Mouse (Mus musculus): ENCODE measurements at regions not wholly inside any gene's neighbourhood (a gene's known extent, or its start where the extent isn't known, plus 50 kb on each side); places are given as distances from the start of the nearest gene placed in this dataset.

GRCm38 (mm10) chr16:93153545-93154329 is 327.8 kb upstream of the Runx1 start:
- H3K27me3 ChIP-seq (replicated peaks): peaks cover 20% of the 10 kb centered on the region; the same call in 1 of the 2 replicates
- H3K4me1 ChIP-seq: peaks cover 40% of the 10 kb centered on the region
- H3K9ac ChIP-seq: 0 out of 2 replicates have a peak overlapping the region, but pooled peaks have one; percentile 37
- H3K36me3 ChIP-seq: no peaks in the 10 kb centered on the region
- no peak overlapping the region for H3K4me3 ChIP-seq
- WGBS (ENCODE audit: insufficient replicate concordance): 71% methylated on average over 14 of the region's 14 CpGs
- H3K9me3 ChIP-seq (replicated peaks): 0 out of 2 replicates have a peak, but pooled peaks cover 3% of the 10 kb centered on the region
- peak overlapping the region; percentile 59; the same call in 1 of the 2 replicates for H3K27ac ChIP-seq
- peak; percentile 76 for ATAC-seq
- H3K4me2 ChIP-seq: peak overlapping the region; percentile 25

- Histone ChIP-seq H3K4me2 (peak overlapping the region; percentile 25), H3K27me3 (replicated peaks) (peaks cover 20% of the 10 kb centered on the region; the same call in 1 of the 2 replicates), H3K4me1 (peaks cover 48% of the 10 kb centered on the region), H3K4me3 (no peak overlapping the region), H3K9me3 (replicated peaks) (no peaks in the 10 kb centered on the region), H3K27ac (peak overlapping the region; percentile 59), H3K9ac (peak overlapping the region; percentile 37; the same call in 1 of the 2 replicates), H3K36me3 (no peaks in the 10 kb centered on the region)
- ATAC-seq: peak; percentile 28; the same call in 1 of the 2 replicates
- WGBS (ENCODE audit: insufficient replicate concordance): 13% methylated on average over 14 of the region's 14 CpGs
Measured at GRCm38 (mm10) chr16:93152765-93153489, 327.0 kb upstream of the Runx1 start.

- ATAC-seq: no peak
- Histone ChIP-seq H3K9ac (no peak overlapping the region), H3K27ac (no peak overlapping the region), H3K27me3 (replicated peaks) (peaks cover 15% of the 10 kb centered on the region; the same call in 1 of the 2 replicates), H3K4me1 (peaks cover 57% of the 10 kb centered on the region), H3K9me3 (replicated peaks) (no peaks in the 10 kb centered on the region), H3K4me3 (no peak overlapping the region), H3K4me2 (no peak overlapping the region), H3K36me3 (no peaks in the 10 kb centered on the region)
- 91% methylated on average over 1 of the region's 1 CpGs for WGBS (ENCODE audit: insufficient replicate concordance)
Measured at GRCm38 (mm10) chr16:93152057-93152456, 326.1 kb upstream of the Runx1 start.

GRCm38 (mm10) chr16:93151652-93152051 is 325.7 kb upstream of the Runx1 start:
- no peaks in the 10 kb centered on the region for H3K36me3 ChIP-seq
- H3K4me2 ChIP-seq: no peak overlapping the region
- H3K27ac ChIP-seq: no peak overlapping the region
- H3K9me3 ChIP-seq (replicated peaks): no peaks in the 10 kb centered on the region
- no peak for ATAC-seq
- 90% methylated on average over 2 of the region's 2 CpGs for WGBS (ENCODE audit: insufficient replicate concordance)
- H3K27me3 ChIP-seq (replicated peaks): peaks cover 15% of the 10 kb centered on the region; the same call in 1 of the 2 replicates
- peaks cover 61% of the 10 kb centered on the region for H3K4me1 ChIP-seq
- H3K4me3 ChIP-seq: no peak overlapping the region
- no peak overlapping the region for H3K9ac ChIP-seq

- H3K4me1 ChIP-seq: peaks cover 72% of the 10 kb centered on the region
- 72% methylated on average over 12 of the region's 12 CpGs for WGBS (ENCODE audit: insufficient replicate concordance)
- no peak overlapping the region for H3K4me2 ChIP-seq
- no peak for ATAC-seq
- H3K36me3 ChIP-seq: no peaks in the 10 kb centered on the region
- no peaks in the 10 kb centered on the region for H3K9me3 ChIP-seq (replicated peaks)
- H3K27ac ChIP-seq: no peak overlapping the region
- peaks cover 15% of the 10 kb centered on the region; the same call in 1 of the 2 replicates for H3K27me3 ChIP-seq (replicated peaks)
- no peak overlapping the region for H3K4me3 ChIP-seq
- no peak overlapping the region for H3K9ac ChIP-seq
Measured at GRCm38 (mm10) chr16:93150451-93150850, 324.5 kb upstream of the Runx1 start.

- peaks cover 21% of the 10 kb centered on the region for H3K27me3 ChIP-seq (replicated peaks)
- no peaks in the 10 kb centered on the region for H3K9me3 ChIP-seq (replicated peaks)
- H3K9ac ChIP-seq: peak overlapping the region; percentile 12; the same call in 1 of the 2 replicates
- peak overlapping the region; percentile 75 for H3K27ac ChIP-seq
- H3K4me2 ChIP-seq: peak overlapping the region; percentile 16
- no peaks in the 10 kb centered on the region for H3K36me3 ChIP-seq
- H3K4me1 ChIP-seq: peaks cover 64% of the 10 kb centered on the region
- 33% methylated on average over 5 of the region's 5 CpGs for WGBS (ENCODE audit: insufficient replicate concordance)
- no peak overlapping the region for H3K4me3 ChIP-seq
- peak; percentile 94 for ATAC-seq
Measured at GRCm38 (mm10) chr16:93147525-93148222, 321.7 kb upstream of the Runx1 start.

- peaks cover 25% of the 10 kb centered on the region for H3K27me3 ChIP-seq (replicated peaks)
- no peaks in the 10 kb centered on the region for H3K9me3 ChIP-seq (replicated peaks)
- no peak overlapping the region for H3K9ac ChIP-seq
- 64% methylated on average over 3 of the region's 3 CpGs for WGBS (ENCODE audit: insufficient replicate concordance)
- H3K27ac ChIP-seq: peak overlapping the region; percentile 54
- no peak overlapping the region for H3K4me2 ChIP-seq
- no peaks in the 10 kb centered on the region for H3K36me3 ChIP-seq
- ATAC-seq: no peak
- no peak overlapping the region for H3K4me3 ChIP-seq
- peaks cover 55% of the 10 kb centered on the region for H3K4me1 ChIP-seq
Measured at GRCm38 (mm10) chr16:93146812-93147211, 320.9 kb upstream of the Runx1 start.

- no peak overlapping the region for H3K27ac ChIP-seq
- no peaks in the 10 kb centered on the region for H3K9me3 ChIP-seq (replicated peaks)
- peaks cover 31% of the 10 kb centered on the region for H3K27me3 ChIP-seq (replicated peaks)
- H3K4me1 ChIP-seq: peaks cover 53% of the 10 kb centered on the region
- no peak overlapping the region for H3K4me3 ChIP-seq
- no peak overlapping the region for H3K4me2 ChIP-seq
- H3K36me3 ChIP-seq: no peaks in the 10 kb centered on the region
- no peak for ATAC-seq
- H3K9ac ChIP-seq: no peak overlapping the region
- 50% methylated on average over 3 of the region's 3 CpGs for WGBS (ENCODE audit: insufficient replicate concordance)
Measured at GRCm38 (mm10) chr16:93145617-93146016, 319.7 kb upstream of the Runx1 start.

GRCm38 (mm10) chr16:93144033-93144432 is 318.1 kb upstream of the Runx1 start:
- peaks cover 30% of the 10 kb centered on the region for H3K27me3 ChIP-seq (replicated peaks)

GRCm38 (mm10) chr16:93143164-93143563 is 317.2 kb upstream of the Runx1 start:
- no peak for ATAC-seq
- no peak overlapping the region for H3K9ac ChIP-seq
- H3K4me1 ChIP-seq: peaks cover 43% of the 10 kb centered on the region
- no peaks in the 10 kb centered on the region for H3K36me3 ChIP-seq
- H3K4me3 ChIP-seq: no peak overlapping the region
- H3K4me2 ChIP-seq: no peak overlapping the region
- H3K27ac ChIP-seq: no peak overlapping the region
- WGBS (ENCODE audit: insufficient replicate concordance): 81% methylated on average over 10 of the region's 10 CpGs
- H3K9me3 ChIP-seq (replicated peaks): no peaks in the 10 kb centered on the region
- H3K27me3 ChIP-seq (replicated peaks): peaks cover 30% of the 10 kb centered on the region

More at GRCm38 (mm10) chr16:93144033-93144432, 318.1 kb upstream of the Runx1 start:
- no peaks in the 10 kb centered on the region for H3K36me3 ChIP-seq
- peaks cover 51% of the 10 kb centered on the region for H3K4me1 ChIP-seq
- H3K9me3 ChIP-seq (replicated peaks): no peaks in the 10 kb centered on the region
- 38% methylated on average over 5 of the region's 5 CpGs for WGBS (ENCODE audit: insufficient replicate concordance)
- peak overlapping the region; percentile 45; the same call in 1 of the 2 replicates for H3K27ac ChIP-seq
- H3K4me3 ChIP-seq: no peak overlapping the region
- H3K4me2 ChIP-seq: no peak overlapping the region
- ATAC-seq: peak; percentile 41; the same call in 1 of the 2 replicates
- no peak overlapping the region for H3K9ac ChIP-seq

GRCm38 (mm10) chr16:93141967-93142366 is 316.0 kb upstream of the Runx1 start:
- Histone ChIP-seq H3K27me3 (replicated peaks) (peaks cover 30% of the 10 kb centered on the region), H3K9me3 (replicated peaks) (no peaks in the 10 kb centered on the region), H3K4me3 (no peak overlapping the region), H3K9ac (no peak overlapping the region), H3K4me2 (no peak overlapping the region), H3K4me1 (peaks cover 31% of the 10 kb centered on the region), H3K36me3 (no peaks in the 10 kb centered on the region), H3K27ac (no peak overlapping the region)
- 68% methylated on average over 6 of the region's 6 CpGs for WGBS (ENCODE audit: insufficient replicate concordance)
- no peak for ATAC-seq
